Mouse (Mus musculus): ENCODE measurements around the gene Ndufa9. TPM values are rescaled to one million over a fixed set of nuclear protein-coding genes. Genes with fewer than 3 reads are reported as not detected.

Ndufa9 gene
- 346 and 353 TPM in 2 replicates for polyA plus RNA-seq (2016; fragmentation: Nextera tagmentation; extraction: Ambion mirVana)

DNA sequence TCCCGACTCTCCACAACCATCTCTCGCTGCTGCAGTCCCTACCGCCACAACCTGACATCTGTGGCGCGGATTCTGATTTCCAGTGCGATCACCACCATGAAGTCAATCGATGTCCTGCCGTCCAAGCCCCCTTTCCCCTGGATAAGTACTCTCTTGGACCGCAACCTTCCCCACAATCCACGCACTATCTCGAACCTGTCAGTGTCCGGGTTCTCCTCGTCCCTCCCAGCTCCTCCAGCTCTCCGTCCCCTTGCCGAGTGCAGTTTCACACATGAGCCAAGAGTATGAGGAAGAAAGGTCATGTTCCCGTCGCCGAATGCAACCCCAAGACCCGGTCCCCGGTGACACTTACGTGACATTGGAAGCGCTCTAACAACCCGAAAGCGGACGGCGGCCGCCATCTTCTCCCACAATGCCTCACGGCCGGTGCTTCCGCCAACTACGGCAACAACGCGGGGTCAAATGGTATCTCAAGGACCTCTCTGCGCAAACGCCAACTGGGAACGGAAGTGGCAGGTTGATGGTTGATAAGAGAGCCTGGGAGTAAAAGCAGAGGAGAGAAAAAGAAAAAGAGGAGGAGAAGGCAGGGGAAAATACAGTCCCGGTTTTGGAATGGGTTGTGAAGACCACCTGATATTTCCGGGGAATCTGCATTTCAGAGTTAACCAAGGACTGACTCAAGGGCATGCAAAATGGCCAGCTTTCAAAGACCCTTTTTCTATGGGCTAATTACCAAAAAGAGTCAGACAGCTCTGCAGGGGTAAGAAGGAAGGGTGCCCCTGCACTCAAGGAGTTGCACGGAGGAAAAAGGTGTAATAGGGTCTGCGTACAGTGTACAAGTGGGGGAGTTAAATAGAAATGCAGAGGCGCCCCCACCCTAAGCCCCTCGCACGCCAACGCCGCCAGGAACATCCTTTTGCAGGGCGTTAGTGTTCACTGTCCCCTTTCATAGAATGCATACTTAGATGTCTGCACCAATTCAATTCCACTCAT, at the start of gene Ndufa9:
TSS of gene Ndufa9 (minus strand) at position 425 of the 993 bp plus-strand sequence.
- WGBS = 7% methylated on average over 46 of the region's 46 CpGs
- H3K27ac ChIP-seq (ENCODE audit: poor library complexity, severe bottlenecking) = peak within 1 kb of the TSS; percentile 45; the same call in 1 of the 2 replicates
- peak; percentile 86 for ATAC-seq (ENCODE audit: insufficient number of reproducible peaks, low FRiP score)

DNA sequence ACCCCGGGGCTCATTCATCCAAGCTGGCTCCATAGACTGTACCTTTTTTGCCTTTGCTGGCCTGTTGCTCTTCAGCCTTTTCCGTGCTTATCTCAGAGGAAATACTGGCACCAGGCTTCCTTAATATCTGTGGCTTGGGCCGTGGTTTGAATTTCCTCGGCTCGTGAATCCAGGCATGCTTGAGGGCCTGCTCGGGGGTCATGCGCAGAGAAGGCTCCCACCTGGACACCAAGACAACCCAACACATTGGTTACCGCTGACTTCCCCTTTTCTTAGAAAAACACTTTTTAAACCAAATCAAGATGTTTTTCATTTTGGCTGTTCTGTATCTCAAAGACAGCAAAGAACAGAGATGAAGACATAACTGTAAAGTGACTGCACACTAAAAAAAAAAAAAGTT, 28.2 kb upstream of the Ndufa9 start:
- H3K4me3 ChIP-seq = no peak overlapping the region
- WGBS = 61% methylated on average over 8 of the region's 8 CpGs
- H3K36me3 ChIP-seq = no peaks in the 10 kb centered on the region
- H3K4me2 ChIP-seq = no peak overlapping the region
- H3K4me1 ChIP-seq (replicated peaks) = no peaks in the 10 kb centered on the region
- H3K27me3 ChIP-seq (replicated peaks) = peaks cover 9% of the 10 kb centered on the region; the same call in 1 of the 2 replicates
- H3K27ac ChIP-seq (ENCODE audit: poor library complexity, severe bottlenecking) = no peak overlapping the region
- no peak overlapping the region for H3K9ac ChIP-seq
- no peaks in the 10 kb centered on the region for H3K9me3 ChIP-seq (replicated peaks)
- ATAC-seq (ENCODE audit: insufficient number of reproducible peaks, low FRiP score) = no peak

More for the DNA sequence above, at the start of gene Ndufa9:
- peak within 1 kb of the TSS; percentile 91 for H3K9ac ChIP-seq
- H3K4me1 ChIP-seq (replicated peaks) = peaks cover 19% of the 10 kb centered on the region
- H3K9me3 ChIP-seq (replicated peaks) = no peaks in the 10 kb centered on the region
- peak within 1 kb of the TSS; percentile 91 for H3K4me3 ChIP-seq
- H3K4me2 ChIP-seq = peak within 1 kb of the TSS; percentile 92
- H3K27me3 ChIP-seq (replicated peaks) = peaks cover 3% of the 10 kb centered on the region
- H3K36me3 ChIP-seq = peaks cover 6% of the 10 kb centered on the region

- peaks cover 8% of the 10 kb centered on the region for H3K4me1 ChIP-seq (replicated peaks)
- peaks cover 16% of the 10 kb centered on the region for H3K27me3 ChIP-seq (replicated peaks)
- no peak within 1 kb of the TSS for H3K9ac ChIP-seq
- no peak within 1 kb of the TSS for H3K4me3 ChIP-seq
- no peak within 1 kb of the TSS for H3K27ac ChIP-seq (ENCODE audit: poor library complexity, severe bottlenecking)
- no peak within 1 kb of the TSS for H3K4me2 ChIP-seq
- no peaks in the 10 kb centered on the region for H3K36me3 ChIP-seq
- no peak for ATAC-seq (ENCODE audit: insufficient number of reproducible peaks, low FRiP score)
- no peaks in the 10 kb centered on the region for H3K9me3 ChIP-seq (replicated peaks)
Measured at GRCm38 (mm10) chr6:126852881-126853280, 3.9 kb upstream of the Ndufa9 start, which contains the start of gene Akap3. Gene Akap3 (plus strand): TSS chr6:126853098.

DNA sequence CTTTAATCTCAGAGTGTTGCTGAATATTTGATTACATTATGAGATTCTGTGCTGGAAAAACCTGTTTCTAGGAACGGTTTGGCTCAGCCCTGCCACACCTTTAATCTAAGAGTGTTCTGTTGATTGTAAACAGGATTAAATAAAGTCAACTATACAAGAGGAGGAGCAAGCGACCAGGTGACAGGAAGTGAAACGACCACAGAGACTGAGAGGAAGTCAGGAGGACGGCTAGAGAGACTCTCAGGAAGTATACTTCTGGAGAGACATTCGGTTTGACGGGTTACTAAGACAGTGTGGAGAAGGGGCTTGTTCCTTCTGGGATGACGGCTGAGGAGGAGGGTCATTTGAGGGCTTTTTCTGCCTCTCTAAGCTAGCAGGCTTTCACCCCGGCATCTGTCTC, 12.3 kb downstream of the Ndufa9 start:
- Histone ChIP-seq H3K27ac (ENCODE audit: poor library complexity, severe bottlenecking) (no peak overlapping the region), H3K9ac (no peak overlapping the region), H3K4me1 (replicated peaks) (no peaks in the 10 kb centered on the region), H3K4me3 (no peak overlapping the region), H3K9me3 (replicated peaks) (no peaks in the 10 kb centered on the region), H3K36me3 (peaks cover 95% of the 10 kb centered on the region), H3K27me3 (replicated peaks) (no peaks in the 10 kb centered on the region), H3K4me2 (no peak overlapping the region)
- WGBS = 78% methylated on average over 8 of the region's 8 CpGs
- no peak for ATAC-seq (ENCODE audit: insufficient number of reproducible peaks, low FRiP score)

DNA sequence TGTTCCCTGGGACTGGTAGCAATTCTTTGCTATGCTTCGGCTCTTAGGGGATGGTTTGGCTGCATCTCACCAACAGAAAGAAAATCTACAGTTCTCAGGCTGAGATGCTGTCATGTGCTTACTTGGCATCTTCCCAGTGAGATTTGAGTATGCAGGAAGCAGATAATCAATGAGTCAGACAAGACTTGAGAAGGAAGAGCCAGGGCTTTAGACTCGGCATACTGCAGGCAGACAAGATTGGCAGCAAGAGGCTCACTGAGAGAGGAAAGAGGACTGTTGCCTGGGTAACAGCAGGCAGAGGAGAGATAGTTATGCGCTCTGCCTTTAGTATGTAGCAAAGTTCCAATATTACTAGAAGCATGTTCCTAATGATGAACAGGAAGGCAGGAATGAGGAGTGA, 25.8 kb downstream of the Ndufa9 start:
- H3K4me3 ChIP-seq = no peak overlapping the region
- ATAC-seq (ENCODE audit: insufficient number of reproducible peaks, low FRiP score) = no peak
- H3K4me2 ChIP-seq = no peak overlapping the region
- 80% methylated on average over 3 of the region's 3 CpGs for WGBS
- no peak overlapping the region for H3K27ac ChIP-seq (ENCODE audit: poor library complexity, severe bottlenecking)
- H3K36me3 ChIP-seq = peaks cover 97% of the 10 kb centered on the region
- H3K4me1 ChIP-seq (replicated peaks) = no peaks in the 10 kb centered on the region
- no peaks in the 10 kb centered on the region for H3K27me3 ChIP-seq (replicated peaks)
- no peaks in the 10 kb centered on the region for H3K9me3 ChIP-seq (replicated peaks)
- H3K9ac ChIP-seq = no peak overlapping the region

GRCm38 (mm10) chr6:126816338-126816737, 32.6 kb downstream of the Ndufa9 start:
- Histone ChIP-seq H3K27ac (ENCODE audit: poor library complexity, severe bottlenecking) (no peak overlapping the region), H3K9ac (no peak overlapping the region), H3K4me3 (no peak overlapping the region), H3K36me3 (peaks cover 32% of the 10 kb centered on the region), H3K27me3 (replicated peaks) (no peaks in the 10 kb centered on the region), H3K9me3 (replicated peaks) (no peaks in the 10 kb centered on the region), H3K4me1 (replicated peaks) (no peaks in the 10 kb centered on the region), H3K4me2 (no peak overlapping the region)
- ATAC-seq (ENCODE audit: insufficient number of reproducible peaks, low FRiP score) = no peak
- WGBS = 89% methylated on average over 8 of the region's 8 CpGs

DNA sequence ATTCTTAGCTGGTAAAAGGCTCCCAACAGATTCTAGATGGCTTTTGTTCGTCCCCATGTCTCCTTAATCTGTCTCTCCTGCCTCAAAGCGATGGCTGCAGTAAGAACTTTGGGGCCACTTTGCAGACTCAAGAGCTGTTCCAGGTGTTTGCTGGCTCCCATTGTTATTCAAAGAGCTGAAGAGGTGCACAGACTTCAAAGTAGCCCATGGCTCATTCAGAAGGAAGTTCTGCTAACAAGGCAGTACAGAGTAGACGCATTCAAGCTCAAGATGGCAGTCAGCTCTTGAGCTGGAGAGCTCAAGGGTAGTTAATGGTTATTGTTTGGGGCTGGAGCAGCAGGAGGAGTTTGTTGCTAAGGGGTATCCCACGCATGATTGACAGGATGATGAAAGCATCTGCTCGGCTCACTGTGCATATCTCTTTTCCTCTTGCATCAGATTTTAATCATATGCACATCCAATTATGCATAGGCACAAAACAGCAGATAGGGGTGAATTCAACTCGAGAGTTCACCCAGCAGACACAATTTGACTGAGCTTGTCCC, 33.7 kb downstream of the Ndufa9 start:
- WGBS = 70% methylated on average over 6 of the region's 6 CpGs
- H3K27ac ChIP-seq (ENCODE audit: poor library complexity, severe bottlenecking) = no peak overlapping the region
- no peak overlapping the region for H3K4me3 ChIP-seq
- no peaks in the 10 kb centered on the region for H3K4me1 ChIP-seq (replicated peaks)
- H3K27me3 ChIP-seq (replicated peaks) = no peaks in the 10 kb centered on the region
- peaks cover 22% of the 10 kb centered on the region for H3K36me3 ChIP-seq
- ATAC-seq (ENCODE audit: insufficient number of reproducible peaks, low FRiP score) = no peak
- no peak overlapping the region for H3K9ac ChIP-seq
- no peak overlapping the region for H3K4me2 ChIP-seq
- no peaks in the 10 kb centered on the region for H3K9me3 ChIP-seq (replicated peaks)

DNA sequence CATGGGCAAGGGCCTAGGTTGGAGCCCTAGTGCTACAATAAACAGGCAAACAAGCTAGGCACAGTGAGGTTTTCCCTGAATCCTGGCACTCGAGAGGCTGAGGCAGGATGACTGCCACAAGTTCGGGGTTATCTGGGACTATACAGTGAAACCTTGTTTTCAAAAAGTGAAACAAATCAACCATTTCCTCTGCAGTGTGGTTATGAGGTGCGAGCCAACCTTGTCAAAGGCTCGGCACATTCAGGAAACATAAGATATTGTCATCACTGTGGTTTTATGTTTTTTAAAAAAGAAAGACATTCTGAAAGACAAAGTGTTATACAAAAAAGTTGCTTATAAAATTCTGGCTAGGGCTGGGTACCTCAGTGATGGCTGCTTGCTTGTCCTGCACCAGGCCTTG, 37.5 kb downstream of the Ndufa9 start:
- Histone ChIP-seq H3K27ac (ENCODE audit: poor library complexity, severe bottlenecking) (no peak overlapping the region), H3K27me3 (replicated peaks) (no peaks in the 10 kb centered on the region), H3K9me3 (replicated peaks) (no peaks in the 10 kb centered on the region), H3K36me3 (no peaks in the 10 kb centered on the region), H3K4me3 (no peak overlapping the region), H3K4me2 (no peak overlapping the region), H3K9ac (no peak overlapping the region), H3K4me1 (replicated peaks) (no peaks in the 10 kb centered on the region)
- ATAC-seq (ENCODE audit: insufficient number of reproducible peaks, low FRiP score) = no peak
- WGBS = 73% methylated on average over 4 of the region's 4 CpGs

DNA sequence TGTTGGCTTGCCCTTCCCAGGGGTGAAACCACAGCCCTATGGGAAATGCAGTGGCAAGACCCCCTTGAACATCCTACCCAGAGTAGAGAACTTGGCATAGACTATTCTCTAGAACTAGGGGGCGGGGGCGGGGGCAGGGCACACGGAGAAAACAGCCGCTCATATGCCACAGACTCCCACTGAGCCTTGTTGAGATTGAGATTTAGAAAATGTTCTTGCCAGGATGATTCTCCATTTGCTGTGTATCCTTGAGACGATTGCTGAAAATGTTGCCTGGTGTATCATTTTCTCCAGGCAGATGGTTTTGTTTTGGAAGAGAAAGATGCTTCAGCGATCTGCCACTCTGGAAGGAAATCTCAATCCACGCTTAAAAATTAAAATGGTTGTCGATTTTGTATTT, 40.4 kb downstream of the Ndufa9 start:
- no peak overlapping the region for H3K27ac ChIP-seq (ENCODE audit: poor library complexity, severe bottlenecking)
- WGBS = 76% methylated on average over 8 of the region's 8 CpGs
- no peak overlapping the region for H3K4me3 ChIP-seq
- no peaks in the 10 kb centered on the region for H3K9me3 ChIP-seq (replicated peaks)
- H3K4me2 ChIP-seq = no peak overlapping the region
- no peak overlapping the region for H3K9ac ChIP-seq
- no peaks in the 10 kb centered on the region for H3K4me1 ChIP-seq (replicated peaks)
- ATAC-seq (ENCODE audit: insufficient number of reproducible peaks, low FRiP score) = no peak
- H3K27me3 ChIP-seq (replicated peaks) = no peaks in the 10 kb centered on the region
- H3K36me3 ChIP-seq = no peaks in the 10 kb centered on the region

GRCm38 (mm10) chr6:126808134-126808533, 40.8 kb downstream of the Ndufa9 start:
- H3K9ac ChIP-seq = no peak overlapping the region
- peak; percentile 42; the same call in 1 of the 2 replicates for ATAC-seq (ENCODE audit: insufficient number of reproducible peaks, low FRiP score)
- H3K4me3 ChIP-seq = no peak overlapping the region
- H3K27me3 ChIP-seq (replicated peaks) = no peaks in the 10 kb centered on the region
- no peaks in the 10 kb centered on the region for H3K9me3 ChIP-seq (replicated peaks)
- H3K4me2 ChIP-seq = no peak overlapping the region
- H3K27ac ChIP-seq (ENCODE audit: poor library complexity, severe bottlenecking) = no peak overlapping the region
- H3K4me1 ChIP-seq (replicated peaks) = no peaks in the 10 kb centered on the region
- H3K36me3 ChIP-seq = no peaks in the 10 kb centered on the region
- 50% methylated on average over 4 of the region's 4 CpGs for WGBS

DNA sequence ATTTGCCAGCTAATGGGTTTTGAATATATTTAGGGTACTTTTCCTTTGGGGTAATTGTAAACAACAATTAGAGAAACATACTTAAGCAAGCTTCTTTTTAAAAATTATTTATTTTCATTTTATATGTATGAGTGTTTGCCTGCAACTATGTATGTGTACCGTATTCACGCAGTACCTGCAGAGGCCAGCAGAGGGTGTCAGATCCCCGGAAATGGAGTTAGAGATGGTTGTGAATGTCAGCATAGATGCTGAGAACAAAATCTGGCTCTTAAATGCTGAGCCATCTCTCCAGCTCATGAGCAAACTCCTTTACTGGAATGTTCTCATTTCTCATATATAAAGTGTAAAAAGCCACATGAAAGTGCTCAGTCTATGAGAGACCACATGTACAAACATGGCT, 42.2 kb downstream of the Ndufa9 start:
- 83% methylated on average over 3 of the region's 3 CpGs for WGBS
- no peak overlapping the region for H3K4me3 ChIP-seq
- no peak overlapping the region for H3K4me2 ChIP-seq
- H3K9ac ChIP-seq = no peak overlapping the region
- no peak for ATAC-seq (ENCODE audit: insufficient number of reproducible peaks, low FRiP score)
- no peaks in the 10 kb centered on the region for H3K4me1 ChIP-seq (replicated peaks)
- no peak overlapping the region for H3K27ac ChIP-seq (ENCODE audit: poor library complexity, severe bottlenecking)
- peaks cover 4% of the 10 kb centered on the region; the same call in 1 of the 2 replicates for H3K27me3 ChIP-seq (replicated peaks)
- H3K36me3 ChIP-seq = no peaks in the 10 kb centered on the region
- no peaks in the 10 kb centered on the region for H3K9me3 ChIP-seq (replicated peaks)
